Mouse (Mus musculus): ENCODE measurements around the gene Sec1. TPM values are rescaled to one million over a fixed set of nuclear protein-coding genes. Genes with fewer than 3 reads are reported as not detected.

The Sec1 gene
- total RNA-seq, 1 experiment: 4.5 TPM

DNA sequence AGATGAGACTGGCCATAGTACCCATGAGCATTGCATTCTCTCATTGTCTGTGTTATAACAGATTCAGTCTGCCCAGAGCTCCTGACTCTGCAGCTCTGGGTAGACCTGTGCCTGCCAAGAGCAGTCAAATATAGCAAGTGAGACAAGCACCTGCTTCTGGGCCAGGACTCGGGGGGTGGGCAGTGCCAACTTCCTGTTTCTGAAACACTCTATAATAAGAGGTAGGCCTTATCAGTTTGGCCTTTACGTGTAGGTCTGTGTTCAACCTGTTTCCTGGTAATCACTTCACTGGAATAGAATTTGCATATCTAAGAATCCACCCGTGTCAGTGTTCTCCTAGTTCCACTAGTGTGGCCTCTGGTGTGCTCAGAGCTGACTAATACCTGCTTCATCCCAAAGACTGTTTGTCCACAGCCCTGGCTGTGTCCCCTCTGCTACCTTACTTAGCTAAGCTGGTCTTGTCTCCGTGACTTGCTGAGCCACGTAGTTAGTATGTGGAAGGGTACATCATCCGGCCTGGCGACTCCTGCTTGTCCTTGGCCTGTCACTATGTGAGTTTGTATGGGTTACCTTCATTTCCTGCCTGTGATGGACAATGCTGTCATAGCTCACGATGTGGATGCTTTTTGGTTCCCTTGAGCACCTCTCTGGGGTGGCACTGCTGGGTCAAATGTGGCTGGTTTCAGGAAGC is 13.0 kb downstream of the Sec1 start:
- no peak for DNase-seq (ENCODE audit: low read depth, low spot score)
- Histone ChIP-seq H3K9ac (ENCODE audit: insufficient read depth, low read depth, low read length, poor library complexity, severe bottlenecking) (no peak overlapping the region), H3K36me3 (ENCODE audit: control insufficient read depth, insufficient read depth, low read length, poor library complexity, severe bottlenecking) (peaks cover 3% of the 10 kb centered on the region; the same call in 1 of the 2 replicates), H3K27ac (ENCODE audit: insufficient read depth, low read depth, low read length, poor library complexity, severe bottlenecking) (no peak overlapping the region), H3K9me3 (ENCODE audit: control insufficient read depth, insufficient read depth, low read depth, low read length) (no peaks in the 10 kb centered on the region), H3K4me3 (ENCODE audit: insufficient read depth in 1 of 2, low read depth in 1 of 2, low read length in 2 of 2, poor library complexity in 1 of 2, severe bottlenecking in 1 of 2) (no peak overlapping the region), H3K4me1 (ENCODE audit: control insufficient read depth in 2 of 2, insufficient read depth in 2 of 2, low read length in 2 of 2, poor library complexity in 1 of 2) (peaks cover 0 to 9% of the 10 kb centered on the region in 2 experiments; a peak in 1 of 4 replicates)
- in situ Hi-C loops (cut with MboI; ENCODE audit: low sequenced_read_pairs in 2 of 2, unreplicated experiment in 2 of 2): no loop called here
- no peak for TF ChIP-seq HCFC1 (IDR thresholded peaks at IDR 0.05; ENCODE audit: borderline replicate concordance, insufficient read depth, low read length)
- no peak for TF ChIP-seq MAFK (IDR thresholded peaks at IDR 0.05; ENCODE audit: insufficient read depth, low read depth, low read length)
- TF ChIP-seq CHD2 (IDR thresholded peaks at IDR 0.05; ENCODE audit: low read depth, low read length): no peak
- TF ChIP-seq ZNF384 (IDR thresholded peaks at IDR 0.05; ENCODE audit: low read depth, low read length): no peak
- TF ChIP-seq ZC3H11A (IDR thresholded peaks at IDR 0.05; ENCODE audit: borderline replicate concordance, low read depth, low read length): no peak

- no peaks in the 10 kb centered on the region for H3K9me3 ChIP-seq (ENCODE audit: control insufficient read depth, insufficient read depth, low read depth, low read length)
- in situ Hi-C loops (cut with MboI; ENCODE audit: low sequenced_read_pairs in 2 of 2, unreplicated experiment in 2 of 2): no loop called here
- TF ChIP-seq CHD2 (IDR thresholded peaks at IDR 0.05; ENCODE audit: low read depth, low read length) (no peak), HCFC1 (IDR thresholded peaks at IDR 0.05; ENCODE audit: borderline replicate concordance, insufficient read depth, low read length) (no peak), ZC3H11A (IDR thresholded peaks at IDR 0.05; ENCODE audit: borderline replicate concordance, low read depth, low read length) (no peak), ZNF384 (IDR thresholded peaks at IDR 0.05; ENCODE audit: low read depth, low read length) (no peak), MAFK (IDR thresholded peaks at IDR 0.05; ENCODE audit: insufficient read depth, low read depth, low read length) (no peak)
- peaks cover 3% of the 10 kb centered on the region; the same call in 1 of the 2 replicates for H3K36me3 ChIP-seq (ENCODE audit: control insufficient read depth, insufficient read depth, low read length, poor library complexity, severe bottlenecking)
- H3K9ac ChIP-seq (ENCODE audit: insufficient read depth, low read depth, low read length, poor library complexity, severe bottlenecking): no peak overlapping the region
- no peak overlapping the region for H3K27ac ChIP-seq (ENCODE audit: insufficient read depth, low read depth, low read length, poor library complexity, severe bottlenecking)
- no peak for DNase-seq (ENCODE audit: low read depth, low spot score)
- H3K4me3 ChIP-seq (ENCODE audit: insufficient read depth in 1 of 2, low read depth in 1 of 2, low read length in 2 of 2, poor library complexity in 1 of 2, severe bottlenecking in 1 of 2): no peak overlapping the region
- H3K4me1 ChIP-seq (ENCODE audit: control insufficient read depth in 2 of 2, insufficient read depth in 2 of 2, low read length in 2 of 2, poor library complexity in 1 of 2): peaks cover 0 to 9% of the 10 kb centered on the region in 2 experiments; a peak in 1 of 4 replicates
These were observed 14.1 kb downstream of the Sec1 start for GRCm38 (mm10) chr7:45679966-45680621.

- in situ Hi-C loops (cut with MboI; ENCODE audit: low sequenced_read_pairs in 2 of 2, unreplicated experiment in 2 of 2): no loop called here
- no peak for TF ChIP-seq CHD2 (IDR thresholded peaks at IDR 0.05; ENCODE audit: low read depth, low read length)
- TF ChIP-seq HCFC1 (IDR thresholded peaks at IDR 0.05; ENCODE audit: borderline replicate concordance, insufficient read depth, low read length): no peak
- TF ChIP-seq ZC3H11A (IDR thresholded peaks at IDR 0.05; ENCODE audit: borderline replicate concordance, low read depth, low read length): no peak
- TF ChIP-seq MAFK (IDR thresholded peaks at IDR 0.05; ENCODE audit: insufficient read depth, low read depth, low read length): no peak
- no peak for TF ChIP-seq ZNF384 (IDR thresholded peaks at IDR 0.05; ENCODE audit: low read depth, low read length)
These were observed 15.7 kb downstream of the Sec1 start for GRCm38 (mm10) chr7:45678513-45678912.

GRCm38 (mm10) chr7:45677627-45678295 is 16.4 kb downstream of the Sec1 start:
- in situ Hi-C loops (cut with MboI; ENCODE audit: low sequenced_read_pairs in 2 of 2, unreplicated experiment in 2 of 2): no loop called here
- TF ChIP-seq ZC3H11A (IDR thresholded peaks at IDR 0.05; ENCODE audit: borderline replicate concordance, low read depth, low read length) (no peak), ZNF384 (IDR thresholded peaks at IDR 0.05; ENCODE audit: low read depth, low read length) (no peak), CHD2 (IDR thresholded peaks at IDR 0.05; ENCODE audit: low read depth, low read length) (no peak), MAFK (IDR thresholded peaks at IDR 0.05; ENCODE audit: insufficient read depth, low read depth, low read length) (no peak), HCFC1 (IDR thresholded peaks at IDR 0.05; ENCODE audit: borderline replicate concordance, insufficient read depth, low read length) (no peak)
- Histone ChIP-seq H3K4me3 (ENCODE audit: insufficient read depth in 1 of 2, low read depth in 1 of 2, low read length in 2 of 2, poor library complexity in 1 of 2, severe bottlenecking in 1 of 2) (no peak overlapping the region), H3K27ac (ENCODE audit: insufficient read depth, low read depth, low read length, poor library complexity, severe bottlenecking) (no peak overlapping the region), H3K36me3 (ENCODE audit: control insufficient read depth, insufficient read depth, low read length, poor library complexity, severe bottlenecking) (peaks cover 3% of the 10 kb centered on the region; the same call in 1 of the 2 replicates), H3K9me3 (ENCODE audit: control insufficient read depth, insufficient read depth, low read depth, low read length) (no peaks in the 10 kb centered on the region), H3K4me1 (ENCODE audit: control insufficient read depth in 2 of 2, insufficient read depth in 2 of 2, low read length in 2 of 2, poor library complexity in 1 of 2) (peaks cover 0 to 9% of the 10 kb centered on the region in 2 experiments; a peak in 1 of 4 replicates), H3K9ac (ENCODE audit: insufficient read depth, low read depth, low read length, poor library complexity, severe bottlenecking) (no peak overlapping the region)
- no peak for DNase-seq (ENCODE audit: low read depth, low spot score)

More at GRCm38 (mm10) chr7:45678513-45678912, 15.7 kb downstream of the Sec1 start:
- DNase-seq (ENCODE audit: low read depth, low spot score): no peak
- Histone ChIP-seq H3K9ac (ENCODE audit: insufficient read depth, low read depth, low read length, poor library complexity, severe bottlenecking) (no peak overlapping the region), H3K9me3 (ENCODE audit: control insufficient read depth, insufficient read depth, low read depth, low read length) (no peaks in the 10 kb centered on the region), H3K36me3 (ENCODE audit: control insufficient read depth, insufficient read depth, low read length, poor library complexity, severe bottlenecking) (peaks cover 3% of the 10 kb centered on the region; the same call in 1 of the 2 replicates), H3K27ac (ENCODE audit: insufficient read depth, low read depth, low read length, poor library complexity, severe bottlenecking) (no peak overlapping the region), H3K4me1 (ENCODE audit: control insufficient read depth in 2 of 2, insufficient read depth in 2 of 2, low read length in 2 of 2, poor library complexity in 1 of 2) (peaks cover 0 to 9% of the 10 kb centered on the region in 2 experiments; a peak in 1 of 4 replicates), H3K4me3 (ENCODE audit: insufficient read depth in 1 of 2, low read depth in 1 of 2, low read length in 2 of 2, poor library complexity in 1 of 2, severe bottlenecking in 1 of 2) (no peak overlapping the region)
